Mouse (Mus musculus): Measurements from ENCODE around the gene Evc2. TPM values are rescaled to one million over a fixed set of nuclear protein-coding genes. Genes with fewer than 3 reads are reported as not detected.

Gene Evc2
- polyA plus RNA-seq, 2 experiments: 22.0 to 46.2 TPM

DNA sequence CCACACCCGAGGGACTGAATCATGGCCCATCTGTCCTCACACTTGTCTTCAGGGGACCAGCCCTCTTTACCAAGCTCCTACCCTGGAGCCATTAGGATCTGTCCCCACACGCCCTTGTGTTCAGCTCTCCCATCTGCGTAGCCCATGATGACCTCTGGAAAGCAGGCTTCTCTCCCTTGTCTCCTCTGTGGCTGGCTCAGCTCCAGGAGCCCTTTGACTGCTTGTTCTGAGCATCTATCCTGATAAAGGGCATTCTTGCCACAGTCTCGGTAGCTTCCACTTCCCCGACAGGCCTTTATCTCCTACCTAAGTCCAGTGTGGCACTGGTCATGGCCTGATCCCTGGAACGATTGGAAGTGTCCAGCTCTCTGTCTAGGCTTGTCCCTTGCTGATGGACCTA lies 11.6 kb upstream of the Evc2 start:
- no peak overlapping the region for H3K27ac ChIP-seq (replicated peaks; ENCODE audit: low read depth, low read length)
- no peak overlapping the region for H3K4me2 ChIP-seq (replicated peaks; ENCODE audit: low read depth, low read length, severe bottlenecking)
- H3K9ac ChIP-seq (ENCODE audit: low read depth, low read length, severe bottlenecking): no peak overlapping the region
- no peaks in the 10 kb centered on the region for H3K4me1 ChIP-seq (ENCODE audit: control insufficient read depth, insufficient read depth, low read length)
- no peak for TF ChIP-seq POLR2A (IDR thresholded peaks at IDR 0.05; ENCODE audit: borderline replicate concordance, extremely low read depth, insufficient read depth, insufficient read length)
- no peaks in the 10 kb centered on the region for H3K9me3 ChIP-seq (ENCODE audit: control insufficient read depth, low read length)
- H3K36me3 ChIP-seq (ENCODE audit: control insufficient read depth, insufficient read depth, low read length): peaks cover 80% of the 10 kb centered on the region
- H3K4me3 ChIP-seq (replicated peaks; ENCODE audit: low read length): no peak overlapping the region
- no peak for DNase-seq (ENCODE audit: low spot score)
- WGBS: 87% methylated on average over 6 of the region's 6 CpGs
- H3K27me3 ChIP-seq (ENCODE audit: control insufficient read depth, insufficient read depth, low read length): no peaks in the 10 kb centered on the region
- ATAC-seq (ENCODE audit: low FRiP score, low read depth): no peak

DNA sequence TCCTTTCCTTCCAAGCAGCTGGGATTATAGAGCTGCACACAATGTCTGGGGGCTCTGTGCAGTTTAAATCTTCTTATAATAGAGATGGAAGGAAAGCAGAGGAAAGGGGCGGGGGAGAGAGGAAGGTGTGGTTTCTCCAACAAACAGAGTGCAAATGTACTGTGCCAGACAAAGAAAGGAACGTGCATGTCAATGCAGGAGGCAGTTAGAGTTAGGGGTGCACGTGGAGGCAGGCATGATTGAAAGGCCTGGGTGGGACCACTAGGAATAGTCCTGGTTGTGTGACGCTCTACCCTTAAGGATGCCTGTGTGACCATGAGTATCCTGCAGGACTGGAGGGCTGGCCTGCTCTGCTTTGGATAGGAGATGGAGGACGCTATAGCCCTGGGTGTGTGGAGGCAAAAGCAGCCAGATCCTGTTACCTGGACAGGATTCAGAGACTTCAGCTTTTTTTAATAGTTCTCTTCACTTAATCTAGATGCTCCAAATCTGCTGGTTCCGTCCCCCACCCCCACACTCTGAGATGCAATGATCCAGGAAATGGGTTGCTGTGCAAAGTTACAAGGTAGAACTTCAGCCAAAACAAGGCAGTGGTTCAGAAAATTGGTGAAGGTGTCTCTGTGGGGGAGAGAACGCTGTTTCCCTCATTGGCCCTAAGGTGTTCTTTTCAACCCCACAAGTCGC lies 7.7 kb upstream of the Evc2 start:
- H3K9ac ChIP-seq (ENCODE audit: low read depth, low read length, severe bottlenecking): no peak overlapping the region
- H3K9me3 ChIP-seq (ENCODE audit: control insufficient read depth, low read length): no peaks in the 10 kb centered on the region
- no peak overlapping the region for H3K4me2 ChIP-seq (replicated peaks; ENCODE audit: low read depth, low read length, severe bottlenecking)
- H3K36me3 ChIP-seq (ENCODE audit: control insufficient read depth, insufficient read depth, low read length): peaks cover 59% of the 10 kb centered on the region
- no peak for TF ChIP-seq POLR2A (IDR thresholded peaks at IDR 0.05; ENCODE audit: borderline replicate concordance, extremely low read depth, insufficient read depth, insufficient read length)
- H3K27ac ChIP-seq (replicated peaks; ENCODE audit: low read depth, low read length): no peak overlapping the region
- WGBS: 85% methylated on average over 8 of the region's 8 CpGs
- no peaks in the 10 kb centered on the region for H3K27me3 ChIP-seq (ENCODE audit: control insufficient read depth, insufficient read depth, low read length)
- DNase-seq (ENCODE audit: low spot score): no peak
- peaks cover 7% of the 10 kb centered on the region; the same call in 1 of the 2 replicates for H3K4me1 ChIP-seq (ENCODE audit: control insufficient read depth, insufficient read depth, low read length)
- ATAC-seq (ENCODE audit: low FRiP score, low read depth): no peak
- no peak overlapping the region for H3K4me3 ChIP-seq (replicated peaks; ENCODE audit: low read length)

DNA sequence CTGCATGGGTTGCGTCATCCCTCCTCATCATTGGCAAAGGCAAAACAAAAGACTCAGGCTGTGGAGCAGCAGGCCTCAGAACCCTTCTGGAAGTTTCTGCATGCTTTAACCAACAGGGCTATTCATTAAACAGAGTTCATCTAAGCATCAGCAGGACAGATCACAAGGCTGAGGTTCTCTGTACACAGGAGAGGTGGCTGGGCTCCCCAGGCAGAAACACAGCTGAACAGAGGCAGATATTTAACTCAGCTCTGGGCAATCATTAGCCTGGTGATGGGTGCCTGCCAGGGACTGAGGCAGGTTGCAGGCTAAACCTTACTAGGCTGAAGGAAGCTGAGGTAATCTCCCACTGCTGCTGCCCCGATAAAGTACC lies 7.2 kb upstream of the Evc2 start:
- Histone ChIP-seq H3K4me3 (replicated peaks; ENCODE audit: low read length) (no peak overlapping the region), H3K36me3 (ENCODE audit: control insufficient read depth, insufficient read depth, low read length) (peaks cover 54% of the 10 kb centered on the region), H3K9me3 (ENCODE audit: control insufficient read depth, low read length) (no peaks in the 10 kb centered on the region), H3K27ac (replicated peaks; ENCODE audit: low read depth, low read length) (no peak overlapping the region), H3K9ac (ENCODE audit: low read depth, low read length, severe bottlenecking) (no peak overlapping the region), H3K27me3 (ENCODE audit: control insufficient read depth, insufficient read depth, low read length) (no peaks in the 10 kb centered on the region), H3K4me2 (replicated peaks; ENCODE audit: low read depth, low read length, severe bottlenecking) (no peak overlapping the region), H3K4me1 (ENCODE audit: control insufficient read depth, insufficient read depth, low read length) (peaks cover 12% of the 10 kb centered on the region)
- no peak for DNase-seq (ENCODE audit: low spot score)
- no peak for ATAC-seq (ENCODE audit: low FRiP score, low read depth)
- WGBS: 90% methylated on average over 2 of the region's 2 CpGs
- no peak for TF ChIP-seq POLR2A (IDR thresholded peaks at IDR 0.05; ENCODE audit: borderline replicate concordance, extremely low read depth, insufficient read depth, insufficient read length)

DNA sequence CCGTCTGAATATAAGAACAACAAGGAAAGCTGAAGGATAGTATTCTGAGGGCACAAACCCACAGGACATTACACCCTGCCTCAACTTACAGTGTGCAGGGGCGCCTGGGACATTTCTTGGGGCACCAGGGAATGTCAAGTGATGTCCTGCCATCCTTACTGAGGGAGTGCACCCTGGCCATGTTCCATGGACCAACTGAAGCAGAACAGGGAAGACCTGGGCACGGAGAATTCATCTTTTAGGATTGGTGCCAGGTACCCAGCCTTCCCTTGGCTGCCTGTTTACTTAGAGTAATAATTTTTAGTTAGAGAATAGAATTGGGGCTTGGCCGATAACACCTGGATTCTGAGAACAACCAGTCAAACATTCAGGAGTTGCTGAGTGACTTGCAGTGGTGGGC lies 6.2 kb upstream of the Evc2 start:
- TF ChIP-seq POLR2A (IDR thresholded peaks at IDR 0.05; ENCODE audit: borderline replicate concordance, extremely low read depth, insufficient read depth, insufficient read length): no peak
- H3K9me3 ChIP-seq (ENCODE audit: control insufficient read depth, low read length): no peaks in the 10 kb centered on the region
- H3K4me3 ChIP-seq (replicated peaks; ENCODE audit: low read length): no peak overlapping the region
- H3K27ac ChIP-seq (replicated peaks; ENCODE audit: low read depth, low read length): no peak overlapping the region
- ATAC-seq (ENCODE audit: low FRiP score, low read depth): no peak
- no peak for DNase-seq (ENCODE audit: low spot score)
- H3K36me3 ChIP-seq (ENCODE audit: control insufficient read depth, insufficient read depth, low read length): peaks cover 44% of the 10 kb centered on the region
- H3K27me3 ChIP-seq (ENCODE audit: control insufficient read depth, insufficient read depth, low read length): no peaks in the 10 kb centered on the region
- peaks cover 14% of the 10 kb centered on the region for H3K4me1 ChIP-seq (ENCODE audit: control insufficient read depth, insufficient read depth, low read length)
- no peak overlapping the region for H3K9ac ChIP-seq (ENCODE audit: low read depth, low read length, severe bottlenecking)
- WGBS: 77% methylated on average over 4 of the region's 4 CpGs
- no peak overlapping the region for H3K4me2 ChIP-seq (replicated peaks; ENCODE audit: low read depth, low read length, severe bottlenecking)

DNA sequence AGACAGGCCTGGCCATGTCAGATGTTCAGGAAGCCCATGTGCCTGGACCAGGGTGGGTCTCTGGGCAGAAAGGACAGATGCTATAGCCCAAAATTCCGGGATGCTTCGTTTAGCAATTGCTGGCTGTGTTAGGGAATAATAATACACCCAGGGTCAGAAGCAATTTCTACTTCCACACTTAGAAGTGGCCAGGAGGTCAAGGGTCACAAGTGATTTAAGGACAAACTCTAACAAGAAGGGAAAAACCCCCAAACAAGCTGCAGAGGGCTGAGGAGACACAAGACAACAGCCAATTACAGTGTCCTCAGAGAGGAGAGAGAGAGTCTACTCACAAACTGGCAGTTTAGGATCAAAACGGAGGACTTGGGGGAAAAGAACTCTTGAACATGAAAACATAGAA lies 3.2 kb upstream of the Evc2 start:
- no peak overlapping the region for H3K4me3 ChIP-seq (replicated peaks; ENCODE audit: low read length)
- no peak for TF ChIP-seq POLR2A (IDR thresholded peaks at IDR 0.05; ENCODE audit: borderline replicate concordance, extremely low read depth, insufficient read depth, insufficient read length)
- no peak overlapping the region for H3K27ac ChIP-seq (replicated peaks; ENCODE audit: low read depth, low read length)
- ATAC-seq (ENCODE audit: low FRiP score, low read depth) (no peak), DNase-seq (ENCODE audit: low spot score) (no peak)
- peak overlapping the region; percentile 74; the same call in 1 of the 2 replicates for H3K4me2 ChIP-seq (replicated peaks; ENCODE audit: low read depth, low read length, severe bottlenecking)
- no peak overlapping the region for H3K9ac ChIP-seq (ENCODE audit: low read depth, low read length, severe bottlenecking)
- WGBS: 59% methylated on average over 3 of the region's 3 CpGs
- peaks cover 28% of the 10 kb centered on the region for H3K36me3 ChIP-seq (ENCODE audit: control insufficient read depth, insufficient read depth, low read length)
- H3K9me3 ChIP-seq (ENCODE audit: control insufficient read depth, low read length): no peaks in the 10 kb centered on the region
- no peaks in the 10 kb centered on the region for H3K27me3 ChIP-seq (ENCODE audit: control insufficient read depth, insufficient read depth, low read length)
- H3K4me1 ChIP-seq (ENCODE audit: control insufficient read depth, insufficient read depth, low read length): peaks cover 33% of the 10 kb centered on the region

Measured in limb, embryonic 14.5 days (tissue).